Mouse (Mus musculus): ENCODE results near the gene Gm6592. TPM values are rescaled to one million over a fixed set of nuclear protein-coding genes. Genes with fewer than 3 reads are reported as not detected.

The Gm6592 gene
- polyA plus RNA-seq (2015; fragmentation: Nextera tagmentation; extraction: Ambion mirVana) = not detected in 2 replicates

GRCm38 (mm10) chrX:8843694-8844093 lies at the start of gene Gm6592:
TSS of gene Gm6592 (plus strand) at chrX:8843994.

GRCm38 (mm10) chrX:8803391-8803790 lies 40.4 kb upstream of the Gm6592 start, which contains the start of gene Ssxb5:
TSS of gene Ssxb5 (plus strand) at chrX:8803691.

DNA sequence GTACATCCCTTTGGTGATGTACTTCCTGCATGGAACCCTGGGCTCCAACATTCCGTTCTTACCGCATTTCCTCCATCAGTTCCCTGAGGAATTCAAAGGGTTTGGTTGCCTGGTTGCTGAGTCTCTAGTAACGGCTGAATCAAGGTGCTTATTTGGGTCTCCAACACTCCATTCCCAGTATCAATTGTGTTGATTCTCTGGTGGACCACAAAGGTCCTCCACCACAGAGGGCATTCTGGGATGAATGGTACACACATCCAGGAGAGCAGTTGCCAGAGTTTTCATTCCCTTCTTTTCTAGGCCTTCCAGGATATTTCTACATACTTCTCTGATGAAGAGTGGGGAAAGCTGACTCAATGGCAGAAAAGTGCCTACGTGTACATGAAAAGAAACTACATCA lies 30.2 kb downstream of the Gm6592 start, which contains the start of gene Gm5751:
Gene Gm5751, plus strand, starts transcription at position 301 of the 400 bp plus-strand sequence.

DNA sequence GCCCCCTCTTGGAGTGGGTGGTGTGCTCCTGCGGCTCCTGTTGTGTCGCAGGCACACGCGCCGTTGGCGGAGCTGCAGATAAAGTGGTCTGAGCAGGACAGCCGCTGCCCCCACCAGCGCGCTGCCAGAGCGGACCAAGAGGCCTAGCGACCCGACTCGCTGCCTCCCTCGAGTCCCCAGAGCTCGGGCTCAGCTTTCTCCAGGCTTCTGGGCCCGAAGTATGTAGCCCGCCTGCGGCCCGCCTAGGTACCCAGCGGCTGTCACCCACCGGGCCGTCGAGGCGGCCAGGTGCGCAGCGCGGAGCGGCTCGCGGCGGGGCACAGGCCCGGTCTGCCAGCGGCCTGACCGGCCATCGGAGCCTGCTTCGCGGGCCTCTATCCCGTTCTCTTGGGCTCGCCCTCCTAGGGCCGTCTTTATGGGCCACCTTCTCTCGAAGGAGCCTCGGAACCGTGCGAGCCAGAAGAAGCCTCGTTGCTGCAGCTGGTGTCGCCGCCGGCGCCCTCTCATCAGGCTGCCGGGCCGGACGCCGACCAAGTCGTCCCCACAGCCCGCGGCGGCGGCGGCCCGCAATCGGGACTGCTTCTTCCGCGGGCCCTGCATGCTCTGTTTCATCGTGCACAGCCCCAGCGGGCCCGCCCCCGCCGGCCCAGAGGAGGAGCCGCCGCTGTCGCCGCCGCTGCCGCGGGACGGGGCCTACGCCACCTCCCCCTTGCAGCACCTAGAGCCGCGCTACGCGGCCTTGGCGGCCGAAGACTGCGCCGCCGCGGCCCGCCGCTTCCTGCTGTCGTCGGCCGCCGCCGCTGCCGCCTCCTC lies 48.8 kb downstream of the Gm6592 start, which contains the start of gene B630019K06Rik:
Gene B630019K06Rik, plus strand, starts transcription at position 40 of the 813 bp plus-strand sequence.

Other genes with a start within 250 kb of the Gm6592 start
- gene Ssxb8, start 153.2 kb upstream of the Gm6592 start, polyA plus RNA-seq (2015; fragmentation: Nextera tagmentation; extraction: Ambion mirVana) = not detected in 2 replicates
- not detected in 2 replicates for gene Ssx9, start 95.6 kb upstream of the Gm6592 start, polyA plus RNA-seq (2015; fragmentation: Nextera tagmentation; extraction: Ambion mirVana)
- not detected in 2 replicates for gene Ssxb5, start 40.3 kb upstream of the Gm6592 start, polyA plus RNA-seq (2015; fragmentation: Nextera tagmentation; extraction: Ambion mirVana)
- gene Gm5751, start 30.3 kb downstream of the Gm6592 start, polyA plus RNA-seq (2015; fragmentation: Nextera tagmentation; extraction: Ambion mirVana) = not detected in 2 replicates
- gene B630019K06Rik, start 48.4 kb downstream of the Gm6592 start, polyA plus RNA-seq (2015; fragmentation: Nextera tagmentation; extraction: Ambion mirVana) = 0.75 and 0.82 TPM in 2 replicates
- gene Fthl17b, start 119.0 kb downstream of the Gm6592 start, polyA plus RNA-seq (2015; fragmentation: Nextera tagmentation; extraction: Ambion mirVana) = not detected in 2 replicates
- gene Fthl17c, start 132.6 kb downstream of the Gm6592 start, polyA plus RNA-seq (2015; fragmentation: Nextera tagmentation; extraction: Ambion mirVana) = not detected in 2 replicates
- gene Fthl17d, start 142.8 kb downstream of the Gm6592 start, polyA plus RNA-seq (2015; fragmentation: Nextera tagmentation; extraction: Ambion mirVana) = not detected in 2 replicates
- gene Fthl17e, start 189.5 kb downstream of the Gm6592 start, polyA plus RNA-seq (2015; fragmentation: Nextera tagmentation; extraction: Ambion mirVana) = not detected in 2 replicates
- not detected in 2 replicates for gene Fthl17f, start 219.0 kb downstream of the Gm6592 start, polyA plus RNA-seq (2015; fragmentation: Nextera tagmentation; extraction: Ambion mirVana)

All from spleen, postnatal 0 days (tissue).